Mouse (Mus musculus): ENCODE measurements around the gene Otulin. TPM values are rescaled to one million over a fixed set of nuclear protein-coding genes. Genes with fewer than 3 reads are reported as not detected.

The Otulin gene
- total and polyA plus RNA-seq, 3 experiments, result 40.0 to 84.8 (median 80.2) TPM

DNA sequence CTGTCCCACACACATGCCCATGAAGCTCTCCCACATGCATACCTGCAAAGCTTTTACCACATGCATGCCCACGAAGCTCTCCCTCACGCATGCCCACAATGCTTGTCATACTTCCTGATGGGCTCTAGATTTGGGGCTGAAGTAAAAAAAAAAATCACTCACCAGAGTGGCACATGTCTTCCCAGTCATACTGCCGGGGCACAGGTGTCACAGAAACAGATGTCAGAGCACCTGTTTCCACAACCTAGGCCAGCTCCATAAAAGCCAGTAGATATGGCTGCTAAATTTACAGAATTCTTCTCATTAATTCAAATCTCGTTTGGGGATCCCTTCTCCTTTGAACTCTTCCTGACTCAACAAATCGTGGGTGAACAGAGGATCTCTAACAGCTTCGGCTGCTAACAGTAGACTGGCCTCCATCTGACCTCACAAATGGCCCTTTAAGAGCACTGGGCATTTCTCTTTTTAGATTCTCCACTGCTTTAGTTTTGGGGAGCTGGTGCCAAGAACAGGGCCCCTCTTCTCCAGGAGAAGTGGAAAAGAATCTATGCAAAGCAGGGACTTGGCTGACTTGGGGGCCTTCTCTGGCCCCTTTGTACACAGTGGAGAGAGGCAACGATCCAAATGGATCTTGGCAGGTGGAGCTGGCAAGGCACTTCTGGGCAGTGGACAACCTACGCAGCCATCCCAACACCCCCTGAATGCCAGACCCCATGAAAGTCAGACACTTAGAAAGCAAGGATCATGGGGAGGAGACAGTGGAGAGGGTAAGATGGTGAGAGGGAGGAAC is 55.3 kb downstream of the Otulin start:
- TF ChIP-seq RCOR1 (conservative IDR thresholded peaks at IDR 0.05; ENCODE audit: low read depth, low read length) (no peak), ETS1 (conservative IDR thresholded peaks at IDR 0.05; ENCODE audit: low read depth, low read length) (no peak)
- Histone ChIP-seq H3K27me3 (replicated peaks) (no peaks in the 10 kb centered on the region), H3K4me1 (ENCODE audit: control insufficient read depth in 1 of 2, insufficient read depth in 2 of 2) (peaks cover 9 to 28% of the 10 kb centered on the region in 2 experiments; a peak in 3 of 4 replicates), H3K36me3 (replicated peaks in 1 of 2; ENCODE audit: control insufficient read depth in 1 of 2, insufficient read depth in 1 of 2, low read length in 1 of 2) (peaks cover 0 to 46% of the 10 kb centered on the region in 2 experiments), H3K9me3 (replicated peaks; ENCODE audit: low read length) (no peaks in the 10 kb centered on the region), H3K4me2 (ENCODE audit: insufficient read depth, low read depth, poor library complexity, severe bottlenecking) (no peak overlapping the region), H3K4me3 (replicated peaks in 1 of 3; ENCODE audit: low read depth in 2 of 3, low read length in 2 of 3, poor library complexity in 1 of 3) (no peak overlapping the region), H3K79me2 (replicated peaks; ENCODE audit: control insufficient read depth, extremely low read depth, insufficient read depth, poor library complexity, severe bottlenecking) (no peaks in the 10 kb centered on the region), H3K27ac (ENCODE audit: insufficient read depth, low read depth) (no peak overlapping the region), H3K9ac (ENCODE audit: insufficient read depth, low read depth) (no peak overlapping the region)
- dilution Hi-C loops (cut with MboI; ENCODE audit: extremely low pct_ligation_motif_present, extremely low pct_unique_long_range_greater_than_20kb, low sequenced_read_pairs) (no loop called here), in situ Hi-C loops (cut with MboI; ENCODE audit: low pct_ligation_motif_present, low pct_unique_long_range_greater_than_20kb, low sequenced_read_pairs) (no loop called here)
- DNase-seq (ENCODE audit: extremely low read depth), result no peak

DNA sequence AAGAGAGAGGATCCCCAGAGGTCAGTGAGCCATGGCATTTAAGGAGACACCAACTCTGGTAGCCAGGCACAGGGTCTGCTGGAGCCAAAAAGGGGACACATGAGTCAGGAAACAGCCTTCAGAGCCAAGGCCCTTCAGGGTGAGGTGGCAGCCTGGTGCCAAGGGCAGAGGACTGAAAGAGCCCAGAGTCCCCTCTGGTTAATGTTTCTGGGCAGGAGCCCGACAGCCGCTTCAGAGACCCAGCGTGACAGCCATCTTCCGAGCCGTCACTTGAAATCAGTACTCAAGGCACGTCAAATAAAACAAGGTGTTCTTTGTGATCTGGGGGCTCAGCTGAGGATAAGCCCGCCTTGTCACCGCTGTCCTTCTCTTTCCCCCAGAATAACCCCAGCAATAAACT is 59.3 kb downstream of the Otulin start:
- Histone ChIP-seq H3K27ac (ENCODE audit: insufficient read depth, low read depth) (no peak overlapping the region), H3K27me3 (replicated peaks) (no peaks in the 10 kb centered on the region), H3K79me2 (replicated peaks; ENCODE audit: control insufficient read depth, extremely low read depth, insufficient read depth, poor library complexity, severe bottlenecking) (no peaks in the 10 kb centered on the region), H3K36me3 (replicated peaks in 1 of 2; ENCODE audit: control insufficient read depth in 1 of 2, insufficient read depth in 1 of 2, low read length in 1 of 2) (peaks cover 0 to 62% of the 10 kb centered on the region in 2 experiments), H3K9ac (ENCODE audit: insufficient read depth, low read depth) (no peak overlapping the region), H3K4me3 (replicated peaks in 1 of 3; ENCODE audit: low read depth in 2 of 3, low read length in 2 of 3, poor library complexity in 1 of 3) (no peak overlapping the region), H3K4me1 (ENCODE audit: control insufficient read depth in 1 of 2, insufficient read depth in 2 of 2) (peaks cover 0 to 4% of the 10 kb centered on the region in 2 experiments; a peak in 2 of 4 replicates), H3K9me3 (replicated peaks; ENCODE audit: low read length) (no peaks in the 10 kb centered on the region), H3K4me2 (ENCODE audit: insufficient read depth, low read depth, poor library complexity, severe bottlenecking) (no peak overlapping the region)
- in situ Hi-C loops (cut with MboI; ENCODE audit: low pct_ligation_motif_present, low pct_unique_long_range_greater_than_20kb, low sequenced_read_pairs) (no loop called here), dilution Hi-C loops (cut with MboI; ENCODE audit: extremely low pct_ligation_motif_present, extremely low pct_unique_long_range_greater_than_20kb, low sequenced_read_pairs) (no loop called here)
- no peak for TF ChIP-seq RAD21 (IDR thresholded peaks at IDR 0.05; ENCODE audit: low read depth, low read length)
- TF ChIP-seq MAFK (IDR thresholded peaks at IDR 0.05; ENCODE audit: insufficient replicate concordance, low read length), result no peak
- TF ChIP-seq RCOR1 (conservative IDR thresholded peaks at IDR 0.05; ENCODE audit: low read depth, low read length), result no peak
- TF ChIP-seq KAT2A (IDR thresholded peaks at IDR 0.05; ENCODE audit: insufficient replicate concordance, low read length), result no peak
- no peak for TF ChIP-seq BHLHE40 (IDR thresholded peaks at IDR 0.05; ENCODE audit: low read depth, low read length)
- TF ChIP-seq MEF2A (IDR thresholded peaks at IDR 0.05; ENCODE audit: borderline replicate concordance, low read depth, low read length), result no peak
- TF ChIP-seq ETS1 (conservative IDR thresholded peaks at IDR 0.05; ENCODE audit: low read depth, low read length), result no peak
- no peak for TF ChIP-seq EP300 (IDR thresholded peaks at IDR 0.05; ENCODE audit: low read length)
- TF ChIP-seq CHD1 (IDR thresholded peaks at IDR 0.05; ENCODE audit: low read depth, low read length), result no peak
- TF ChIP-seq POLR2A (IDR thresholded peaks at IDR 0.05; ENCODE audit: low read depth, low read length), result no peak
- no peak for TF ChIP-seq JUN (IDR thresholded peaks at IDR 0.05; ENCODE audit: insufficient read depth, low read depth, low read length)
- no peak for TF ChIP-seq NRF1 (IDR thresholded peaks at IDR 0.05; ENCODE audit: low read depth, low read length)
- no peak for TF ChIP-seq MAZ (IDR thresholded peaks at IDR 0.05; ENCODE audit: low read depth, low read length)
- no peak for TF ChIP-seq MAX (IDR thresholded peaks at IDR 0.05; ENCODE audit: low read length)
- no peak for TF ChIP-seq CHD2 (IDR thresholded peaks at IDR 0.05; ENCODE audit: low read length)
- no peak for TF ChIP-seq TCF12 (IDR thresholded peaks at IDR 0.05; ENCODE audit: low read depth, low read length)
- no peak for DNase-seq (ENCODE audit: extremely low read depth)
